Mouse (Mus musculus) adrenal gland, postnatal 10 days (tissue): ENCODE results near the gene Optn. TPM values are rescaled to one million over a fixed set of nuclear protein-coding genes. Genes with fewer than 3 reads are reported as not detected.

Source experiments
- DNase-seq: peaks from one replicate; pipeline ENCODE4 v3.0.0; 2021; ENCODE audit warnings: mixed read lengths
- total RNA-seq, 2 experiments: library from RNA; stranded (reverse); gene quantifications; 2 replicates each; pipeline ENCODE4 v1.2.3; 2021

The Optn gene
- total RNA-seq, 2 experiments from 2014 or later, result 62.8 to 75.2 TPM

DNA sequence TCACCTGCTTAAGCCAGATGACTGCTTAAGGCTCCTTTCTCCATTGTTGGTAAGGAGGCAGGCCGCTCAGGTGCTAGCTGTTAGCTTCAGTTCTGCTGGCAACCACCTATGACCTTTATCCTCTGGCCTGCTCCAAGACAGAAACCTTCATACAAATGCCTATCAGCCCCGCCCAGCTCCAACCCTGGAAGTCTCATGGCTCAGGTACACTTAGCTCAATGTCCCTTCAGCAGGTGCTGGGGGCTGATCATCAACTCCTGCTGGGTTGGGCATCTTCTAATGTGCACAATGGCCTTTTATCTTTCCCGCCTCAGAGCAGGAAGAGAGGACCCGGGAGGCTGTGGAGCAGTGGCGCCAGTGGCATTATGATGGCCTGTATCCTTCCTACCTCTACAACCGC, 78.9 kb downstream of the Optn start:
- no peak for DNase-seq

DNA sequence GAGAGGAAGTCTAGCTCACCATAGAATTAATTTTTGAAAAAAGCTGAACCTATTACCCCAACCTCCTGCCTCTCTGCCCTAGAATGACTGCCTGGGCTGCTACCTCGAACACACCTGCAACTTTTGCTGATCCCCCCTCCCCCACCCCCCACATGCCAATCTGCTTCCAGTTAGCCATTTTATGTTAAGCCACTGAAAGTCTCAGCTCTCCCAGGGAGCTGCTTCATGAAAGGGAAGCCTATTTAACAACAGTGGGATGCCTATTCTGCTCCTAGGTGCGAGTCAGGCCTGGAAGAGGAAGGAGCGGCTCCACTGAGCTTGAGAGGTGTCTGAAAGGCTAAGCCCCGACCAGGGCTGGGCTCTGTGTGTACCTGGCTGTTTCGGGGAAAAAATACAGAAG, 79.9 kb downstream of the Optn start:
- DNase-seq, result no peak

DNA sequence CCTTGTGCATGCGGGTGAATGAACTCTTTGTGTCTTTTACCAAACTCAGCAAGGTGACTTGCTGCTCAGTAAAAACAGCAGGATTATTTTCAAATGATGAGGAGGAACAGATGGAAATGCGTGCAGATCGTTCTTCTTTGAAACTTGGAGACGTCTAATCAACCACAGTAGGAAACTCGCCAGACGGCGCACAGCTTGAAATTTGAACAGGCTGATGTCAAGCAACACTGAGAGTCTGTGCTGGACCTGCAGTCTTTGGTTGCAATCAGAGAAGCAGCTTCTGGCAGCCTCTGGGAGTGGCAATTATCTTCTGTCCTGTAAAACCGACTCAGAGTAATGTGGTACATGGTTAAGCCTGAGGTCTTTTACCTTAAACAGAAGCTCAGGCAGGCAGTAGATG, 85.8 kb downstream of the Optn start:
- DNase-seq, result no peak

DNA sequence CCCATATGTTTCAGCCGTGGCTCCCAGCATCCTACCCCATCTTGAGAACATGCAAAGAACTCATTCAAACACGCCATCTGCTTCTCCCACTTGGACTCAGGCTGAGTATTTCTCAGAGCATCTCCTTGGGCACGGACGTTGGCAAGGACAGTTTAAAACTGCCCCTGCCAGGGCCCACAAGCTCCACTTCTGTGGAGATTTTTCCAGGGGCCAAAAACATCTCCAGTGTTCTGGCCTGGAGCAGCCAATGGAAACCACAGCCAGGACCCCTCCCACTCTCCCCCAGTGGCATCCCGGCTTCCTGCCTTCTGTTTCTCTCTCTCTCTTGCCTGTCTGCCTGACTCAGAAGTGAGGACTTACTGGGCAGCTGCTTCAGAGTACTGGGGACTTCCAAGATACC, 88.0 kb downstream of the Optn start, which contains the start of gene Ucma:
Ucma (plus strand) TSS at position 316 of the 400 bp plus-strand sequence.
- DNase-seq, result no peak

Other genes starting within 250 kb of the Optn start
- gene Sephs1, start 182.5 kb downstream of the Optn start, total RNA-seq, result 10 to 100 TPM; 46.7 to 47.2 TPM
- 100 to 1,000 TPM; 342 to 407 TPM for gene Phyh, start 145.0 kb downstream of the Optn start, total RNA-seq
- gene Ucma, start 87.9 kb downstream of the Optn start, total RNA-seq, result not detected
- gene Mcm10, start 51.3 kb downstream of the Optn start, total RNA-seq, result 1 to 10 TPM; 9.3 to 9.5 TPM
- 10 to 100 TPM; 22.1 to 22.8 TPM for gene Ccdc3, start 73.7 kb upstream of the Optn start, total RNA-seq